Mouse (Mus musculus) bone marrow, adult 2 months (tissue): Measurements from ENCODE around the gene Iqsec2.

Source experiments
- CTCF ChIP-seq: fragments of 200-500 bp; IDR thresholded peaks from 2 replicates; pipeline ENCODE4 v1.5.1; 2011; ENCODE audit warnings: low read length, control low read depth; ENCODE audit not compliant: control insufficient read depth, insufficient read depth
- POLR2A ChIP-seq: fragments of 200-500 bp; IDR thresholded peaks from 2 replicates; pipeline ENCODE4 v1.6.1; 2011; ENCODE audit warnings: low read depth, mild to moderate bottlenecking, control low read depth, low read length, borderline replicate concordance; ENCODE audit not compliant: control insufficient read depth

- TF ChIP-seq CTCF = no peak
- TF ChIP-seq POLR2A = no peak
Observed at GRCm38 (mm10) chrX:152161404-152161803, 17.3 kb downstream of the Iqsec2 start.
